Mouse (Mus musculus) hindbrain, embryonic 11.5 days (tissue): Measurements from ENCODE around the gene Apoe. TPM values are rescaled to one million over a fixed set of nuclear protein-coding genes. Genes with fewer than 3 reads are reported as not detected.

Experiments used
- ATAC-seq: fragments of 200-750 bp; cut with Nextera tagmentation; 2 replicates; pipeline ENCODE4 v1.8.0; 2017; ENCODE audit warnings: mild to moderate bottlenecking, moderate TSS enrichment, moderate library complexity; ENCODE audit not compliant: low FRiP score
- DNase-seq: peaks from one replicate; pipeline ENCODE4 v3.0.0-alpha.2; 2015; ENCODE audit warnings: low spot score
- H3K27ac ChIP-seq: fragments of 300-500 bp; sonication (generic); 2 replicates; pipeline ENCODE4 v1.5.1; 2014; ENCODE audit warnings: mild to moderate bottlenecking, low read depth, low read length
- H3K27me3 ChIP-seq: fragments of 300-500 bp; sonication (generic); 2 replicates; pipeline ENCODE4 v1.6.1; 2014; ENCODE audit warnings: mild to moderate bottlenecking, low read length, moderate library complexity, mixed read lengths; ENCODE audit not compliant: control insufficient read depth, insufficient read depth
- H3K36me3 ChIP-seq: fragments of 300-500 bp; sonication (generic); 2 replicates; pipeline ENCODE4 v1.6.1; 2014; ENCODE audit warnings: mild to moderate bottlenecking, low read length, moderate library complexity, mixed read lengths; ENCODE audit not compliant: control insufficient read depth, insufficient read depth
- H3K4me1 ChIP-seq: fragments of 300-500 bp; sonication (generic); replicated peaks from 2 replicates; pipeline ENCODE4 v1.6.1; 2014; ENCODE audit warnings: low read length, mixed read lengths; ENCODE audit not compliant: control insufficient read depth, insufficient read depth
- H3K4me2 ChIP-seq: fragments of 300-500 bp; sonication (generic); replicated peaks from 2 replicates; pipeline ENCODE4 v1.6.1; 2014; ENCODE audit warnings: mild to moderate bottlenecking, low read depth, low read length
- H3K4me3 ChIP-seq: fragments of 300-500 bp; sonication (generic); 2 replicates; pipeline ENCODE4 v1.5.1; 2014; ENCODE audit warnings: low read depth, low read length
- H3K9ac ChIP-seq: fragments of 300-500 bp; sonication (generic); 2 replicates; pipeline ENCODE4 v1.6.1; 2014; ENCODE audit warnings: low read depth, low read length
- H3K9me3 ChIP-seq: fragments of 300-500 bp; sonication (generic); 2 replicates; pipeline ENCODE4 v1.6.1; 2016; ENCODE audit warnings: low read length; ENCODE audit not compliant: control insufficient read depth
- WGBS: fragments of 180-500 bp; shearing (Covaris S2); extraction: QIAGEN DNeasy Blood & Tissue Kit; methylation state at CpG from one replicate; pipeline ENCODE4 v1.1.7; 2014; 5-methylcytosine and 5-hydroxymethylcytosine counted together
- polyA plus RNA-seq: library from polyadenylated mRNA; unstranded; fragments of >200 nt; fragmentation: Nextera tagmentation; extraction: Ambion mirVana; gene quantifications from 2 replicates; pipeline ENCODE4 v1.2.1, GENCODE M21; 2014

Gene Apoe
- polyA plus RNA-seq, 1 experiment from 2014 or later, result 221 TPM

GRCm38 (mm10) chr7:19741329-19742031 lies 42.5 kb upstream of the Apoe start:
- Histone ChIP-seq H3K27ac (no peak overlapping the region; the same call in 1 of the 2 replicates), H3K4me3 (no peak overlapping the region), H3K4me2 (no peak overlapping the region), H3K36me3 (peaks cover 2% of the 10 kb centered on the region; the same call in 1 of the 2 replicates), H3K4me1 (peaks cover 3% of the 10 kb centered on the region; the same call in 1 of the 2 replicates), H3K27me3 (no peaks in the 10 kb centered on the region), H3K9me3 (no peaks in the 10 kb centered on the region), H3K9ac (no peak overlapping the region)
- no peak for DNase-seq
- ATAC-seq, result peak; percentile 31; the same call in 1 of the 2 replicates
- 4% methylated on average over 8 of the region's 8 CpGs for WGBS

DNA sequence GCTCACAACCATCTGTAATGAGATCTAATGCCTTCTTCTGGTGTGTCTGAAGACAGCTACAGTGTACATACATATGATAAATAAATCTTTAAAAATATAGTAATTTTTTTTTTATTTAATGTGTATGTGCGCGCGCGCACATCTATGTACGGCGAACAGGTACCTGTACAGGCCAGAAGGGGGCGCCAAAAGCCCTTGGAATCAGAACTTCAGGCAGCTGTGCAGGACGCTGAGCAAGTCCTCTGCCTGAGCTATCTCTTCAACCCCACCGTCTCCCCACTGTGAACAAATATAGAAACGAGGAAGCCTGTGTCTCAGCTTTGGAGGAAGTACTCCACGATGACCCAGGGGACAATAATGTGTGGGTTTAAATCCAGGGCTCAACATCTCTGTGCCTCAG lies 41.3 kb upstream of the Apoe start:
- DNase-seq (no peak), ATAC-seq (no peak)
- Histone ChIP-seq H3K27ac (no peak overlapping the region), H3K9ac (no peak overlapping the region), H3K4me3 (no peak overlapping the region), H3K4me1 (peaks cover 3% of the 10 kb centered on the region; the same call in 1 of the 2 replicates), H3K36me3 (peaks cover 2% of the 10 kb centered on the region; the same call in 1 of the 2 replicates), H3K9me3 (no peaks in the 10 kb centered on the region), H3K27me3 (no peaks in the 10 kb centered on the region), H3K4me2 (no peak overlapping the region)
- WGBS, result 88% methylated on average over 11 of the region's 11 CpGs

- no peak overlapping the region for H3K9ac ChIP-seq
- no peak for DNase-seq
- H3K4me1 ChIP-seq, result peaks cover 3% of the 10 kb centered on the region; the same call in 1 of the 2 replicates
- 91% methylated on average over 3 of the region's 3 CpGs for WGBS
- H3K4me2 ChIP-seq, result no peak overlapping the region
- peaks cover 2% of the 10 kb centered on the region; the same call in 1 of the 2 replicates for H3K36me3 ChIP-seq
- no peak for ATAC-seq
- H3K27me3 ChIP-seq, result no peaks in the 10 kb centered on the region
- H3K9me3 ChIP-seq, result no peaks in the 10 kb centered on the region
- H3K4me3 ChIP-seq, result no peak overlapping the region
- H3K27ac ChIP-seq, result no peak overlapping the region
Measured at GRCm38 (mm10) chr7:19738771-19739170, 39.8 kb upstream of the Apoe start.

DNA sequence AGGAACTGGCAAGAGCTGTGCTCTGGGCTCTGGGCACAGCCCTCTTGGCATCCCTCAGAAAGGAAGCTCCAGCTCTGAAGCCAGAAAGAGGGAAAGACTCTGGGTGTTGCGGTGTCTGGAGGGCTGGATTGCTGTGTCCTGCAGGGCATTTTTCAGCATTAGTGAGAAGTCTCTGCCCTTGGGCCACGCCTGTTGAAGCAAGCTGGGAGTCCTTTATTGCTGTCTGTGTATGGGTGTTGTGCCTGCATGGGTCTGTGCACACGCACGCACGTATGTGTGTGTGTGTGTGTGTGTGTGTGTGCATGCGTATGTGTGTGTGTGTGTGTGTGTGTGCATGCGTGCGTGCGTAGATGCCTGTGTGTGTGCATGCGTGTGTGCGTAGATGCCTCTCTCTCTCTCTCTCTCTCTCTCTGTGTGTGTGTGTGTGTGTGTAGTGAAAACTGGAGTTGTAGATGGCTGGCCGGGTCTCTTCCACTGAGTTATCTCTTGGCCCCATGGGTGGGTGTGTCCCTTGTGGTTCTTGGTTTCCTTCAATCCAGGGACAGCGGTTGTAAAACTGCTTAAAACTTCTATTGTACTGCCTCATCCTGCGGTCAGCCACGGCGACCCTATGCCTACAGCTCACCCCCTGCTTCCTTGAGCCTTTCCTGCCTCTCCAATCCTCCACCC lies 37.5 kb upstream of the Apoe start:
- 95% methylated on average over 16 of the region's 16 CpGs for WGBS
- no peak overlapping the region for H3K4me2 ChIP-seq
- ATAC-seq, result no peak
- DNase-seq, result no peak
- H3K9ac ChIP-seq, result no peak overlapping the region
- H3K4me3 ChIP-seq, result no peak overlapping the region
- H3K4me1 ChIP-seq, result no peaks in the 10 kb centered on the region; the same call in 1 of the 2 replicates
- H3K27me3 ChIP-seq, result no peaks in the 10 kb centered on the region
- H3K27ac ChIP-seq, result no peak overlapping the region
- H3K36me3 ChIP-seq, result peaks cover 5% of the 10 kb centered on the region; the same call in 1 of the 2 replicates
- no peaks in the 10 kb centered on the region for H3K9me3 ChIP-seq

DNA sequence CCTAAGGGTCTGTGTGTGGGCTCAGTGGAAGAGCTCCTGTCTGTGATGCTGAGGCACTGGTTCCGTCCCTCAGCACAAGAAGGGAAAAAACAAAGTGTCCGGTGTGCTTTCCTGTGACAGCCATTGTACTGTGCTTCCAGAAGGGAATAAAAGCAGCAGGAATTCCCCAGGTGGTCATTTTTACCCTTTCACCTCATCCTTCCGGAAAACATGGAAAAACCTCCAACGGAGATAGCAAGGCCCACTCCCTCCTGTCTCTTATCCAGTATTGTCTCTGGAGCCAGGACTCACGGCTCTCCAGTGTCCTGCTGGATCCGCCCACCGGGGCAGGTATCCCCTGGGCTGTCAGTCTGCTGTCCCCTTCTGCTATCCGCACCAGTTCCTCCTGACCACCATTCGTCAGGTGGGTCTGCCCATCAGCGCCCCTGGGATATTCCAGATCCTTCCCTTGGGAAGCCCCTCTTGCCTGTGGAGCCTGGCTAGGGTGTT lies 35.2 kb upstream of the Apoe start:
- H3K4me1 ChIP-seq, result no peaks in the 10 kb centered on the region
- H3K4me2 ChIP-seq, result no peak overlapping the region
- WGBS, result 90% methylated on average over 10 of the region's 10 CpGs
- no peak for DNase-seq
- no peak overlapping the region for H3K4me3 ChIP-seq
- H3K36me3 ChIP-seq, result peaks cover 5% of the 10 kb centered on the region
- ATAC-seq, result no peak
- no peaks in the 10 kb centered on the region for H3K27me3 ChIP-seq
- H3K9ac ChIP-seq, result no peak overlapping the region
- H3K27ac ChIP-seq, result no peak overlapping the region
- H3K9me3 ChIP-seq, result no peaks in the 10 kb centered on the region

GRCm38 (mm10) chr7:19726541-19726940 lies 27.6 kb upstream of the Apoe start:
- no peak for DNase-seq
- Histone ChIP-seq H3K27ac (no peak overlapping the region), H3K4me3 (no peak overlapping the region), H3K9me3 (no peaks in the 10 kb centered on the region), H3K4me1 (no peaks in the 10 kb centered on the region), H3K4me2 (no peak overlapping the region), H3K36me3 (peaks cover 2% of the 10 kb centered on the region; the same call in 1 of the 2 replicates), H3K27me3 (no peaks in the 10 kb centered on the region), H3K9ac (no peak overlapping the region)
- 93% methylated on average over 4 of the region's 4 CpGs for WGBS
- ATAC-seq, result no peak

- H3K4me3 ChIP-seq, result no peak overlapping the region
- ATAC-seq, result no peak
- H3K27me3 ChIP-seq, result no peaks in the 10 kb centered on the region
- 96% methylated on average over 12 of the region's 12 CpGs for WGBS
- H3K36me3 ChIP-seq, result peaks cover 2% of the 10 kb centered on the region; the same call in 1 of the 2 replicates
- peaks cover 2% of the 10 kb centered on the region for H3K9me3 ChIP-seq
- H3K4me2 ChIP-seq, result no peak overlapping the region
- H3K27ac ChIP-seq, result no peak overlapping the region
- DNase-seq, result no peak
- H3K9ac ChIP-seq, result no peak overlapping the region
- no peaks in the 10 kb centered on the region for H3K4me1 ChIP-seq
Measured at GRCm38 (mm10) chr7:19724167-19724566, 25.2 kb upstream of the Apoe start.

DNA sequence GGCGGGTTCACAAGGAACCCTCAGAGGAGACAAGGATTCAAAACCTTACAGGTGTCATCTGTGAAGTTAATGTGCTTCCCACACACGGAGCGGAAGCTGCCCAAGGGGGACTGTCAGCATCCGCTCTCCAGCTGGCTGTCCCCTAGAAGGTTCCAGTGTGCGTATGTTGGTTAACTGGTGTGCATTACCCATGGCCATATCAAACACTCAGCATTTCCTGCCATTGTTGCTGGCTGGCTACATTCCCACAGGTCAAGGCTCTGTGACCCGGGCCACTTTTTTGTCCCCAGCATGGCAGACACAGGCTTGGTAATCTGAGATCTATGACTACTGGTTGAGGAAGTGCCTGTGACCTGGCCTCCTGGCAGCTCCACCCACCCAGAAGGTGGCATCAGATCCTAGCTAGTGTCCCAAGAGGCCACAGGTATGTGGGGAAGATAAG lies 23.8 kb upstream of the Apoe start:
- WGBS, result 93% methylated on average over 6 of the region's 6 CpGs
- Histone ChIP-seq H3K27ac (no peak overlapping the region), H3K9me3 (peaks cover 2% of the 10 kb centered on the region), H3K36me3 (0 out of 2 replicates have a peak, but pooled peaks cover 2% of the 10 kb centered on the region), H3K4me2 (no peak overlapping the region), H3K4me1 (no peaks in the 10 kb centered on the region), H3K4me3 (no peak overlapping the region), H3K27me3 (no peaks in the 10 kb centered on the region), H3K9ac (no peak overlapping the region)
- DNase-seq (no peak), ATAC-seq (no peak)
